Mouse (Mus musculus) liver, embryonic 14.5 days (tissue): Measurements from ENCODE around the gene Ppfibp1. TPM values are rescaled to one million over a fixed set of nuclear protein-coding genes. Genes with fewer than 3 reads are reported as not detected.
A peak's percentile ranks its signal among the peaks of the same experiment; 100 is the strongest.

Experiments
- ATAC-seq: fragments of 200-750 bp; cut with Nextera tagmentation; 2 replicates; pipeline ENCODE4 v1.8.0; 2017; ENCODE audit warnings: moderate number of reproducible peaks, mild to moderate bottlenecking, moderate library complexity; ENCODE audit not compliant: insufficient read depth
- DNase-seq, 3 experiments: peaks; one replicate each; pipeline ENCODE4 v3.0.0-alpha.2; 2012 to 2013; ENCODE audit warnings: low read depth in 3 of 3, low spot score in 3 of 3
- H3K27ac ChIP-seq: fragments of 300-500 bp; sonication (generic); 2 replicates; pipeline ENCODE4 v1.5.1; 2014; ENCODE audit warnings: moderate library complexity, mild to moderate bottlenecking, control low read depth, inconsistent platforms
- H3K27me3 ChIP-seq: fragments of 300-500 bp; sonication (generic); 2 replicates; pipeline ENCODE4 v1.6.1; 2014; ENCODE audit warnings: mild to moderate bottlenecking, low read length, moderate library complexity; ENCODE audit not compliant: control insufficient read depth, insufficient read depth
- H3K36me3 ChIP-seq: fragments of 300-500 bp; sonication (generic); replicated peaks from 2 replicates; pipeline ENCODE4 v1.6.1; 2014; ENCODE audit warnings: low read depth; ENCODE audit not compliant: control insufficient read depth, insufficient read depth
- H3K4me1 ChIP-seq, 2 experiments: fragments of 200-500 bp in 1 of 2; fragments of 300-500 bp in 1 of 2; sonication (generic) in 1 of 2; replicated peaks; 2 replicates each; pipeline ENCODE4 v1.6.1; 2012 to 2014; ENCODE audit warnings: antibody characterized with exemption in 1 of 2, inconsistent platforms in 1 of 2, low read length in 1 of 2; ENCODE audit not compliant: control insufficient read depth in 2 of 2, insufficient read depth in 2 of 2
- H3K4me2 ChIP-seq: fragments of 300-500 bp; sonication (generic); 2 replicates; pipeline ENCODE4 v1.6.1; 2014; ENCODE audit warnings: low read depth, mild to moderate bottlenecking, control low read depth, moderate library complexity
- H3K4me3 ChIP-seq, 2 experiments: fragments of 200-500 bp in 1 of 2; fragments of 300-500 bp in 1 of 2; sonication (generic) in 1 of 2; 2 replicates each; pipeline ENCODE4 v1.5.1; 2012 to 2014; ENCODE audit warnings: low read depth in 2 of 2, low read length in 2 of 2, mild to moderate bottlenecking in 2 of 2, control low read depth in 1 of 2, inconsistent platforms in 1 of 2, moderate library complexity in 1 of 2; ENCODE audit not compliant: insufficient read depth in 1 of 2
- H3K9ac ChIP-seq: fragments of 300-500 bp; sonication (generic); replicated peaks from 2 replicates; pipeline ENCODE4 v1.6.1; 2014; ENCODE audit warnings: mild to moderate bottlenecking, control low read depth, moderate library complexity
- H3K9me3 ChIP-seq: fragments of 300-500 bp; sonication (generic); 2 replicates; pipeline ENCODE4 v1.6.1; 2016; ENCODE audit warnings: low read length, mixed read lengths; ENCODE audit not compliant: control insufficient read depth
- CTCF ChIP-seq: IDR thresholded peaks from 2 replicates; pipeline ENCODE4 v1.5.1; 2016; ENCODE audit warnings: antibody characterized with exemption, low read depth, control low read depth
- EP300 ChIP-seq: IDR thresholded peaks from 2 replicates; pipeline ENCODE4 v1.6.1; 2016; ENCODE audit warnings: antibody characterized with exemption, low read depth
- WGBS: fragments of 180-500 bp; shearing (Covaris S2); extraction: QIAGEN DNeasy Blood & Tissue Kit; methylation state at CpG from one replicate; pipeline ENCODE4 v1.1.7; 2014; ENCODE audit not compliant: insufficient replicate concordance; 5-methylcytosine and 5-hydroxymethylcytosine counted together
- polyA plus RNA-seq, 2 experiments: library from polyadenylated mRNA; depleted of rRNA in 1 of 2; stranded (reverse) in 1 of 2; unstranded in 1 of 2; fragments of >200 nt; fragmentation: Nextera tagmentation in 1 of 2; extraction: Ambion mirVana in 1 of 2; gene quantifications; 2 replicates each; pipeline versions ENCODE4 v1.2.1 to v1.2.3; 2012 to 2014

Ppfibp1 gene
- polyA plus RNA-seq, 2 experiments: 5.2 to 9.1 TPM

DNA sequence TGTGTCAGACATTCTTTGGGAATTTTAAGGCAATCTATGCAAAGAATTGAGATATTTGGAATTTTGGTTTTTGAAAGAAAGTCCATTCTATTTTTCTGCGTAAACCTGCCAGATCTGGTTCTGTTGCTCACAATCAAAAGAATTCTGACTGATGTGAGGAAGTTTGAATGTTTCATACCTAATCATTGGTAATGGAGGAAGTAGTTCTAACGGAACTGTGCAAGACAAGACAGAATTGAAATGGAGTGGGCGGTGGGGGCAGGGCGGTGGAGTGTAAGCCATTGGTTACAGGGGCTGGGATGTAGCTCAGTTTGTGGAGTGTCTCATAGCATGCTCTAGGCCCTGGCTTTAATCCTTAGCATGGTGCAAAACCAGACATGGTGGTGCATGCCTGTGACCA, 16.3 kb upstream of the Ppfibp1 start:
- DNase-seq: no peak
- no peaks in the 10 kb centered on the region for H3K27me3 ChIP-seq
- no peak overlapping the region for H3K4me3 ChIP-seq
- H3K9ac ChIP-seq: no peak overlapping the region
- TF ChIP-seq EP300 (no peak), CTCF (no peak)
- H3K4me1 ChIP-seq: no peaks in the 10 kb centered on the region; a peak in 1 of 4 replicates
- peaks cover 3% of the 10 kb centered on the region for H3K9me3 ChIP-seq
- H3K36me3 ChIP-seq: no peaks in the 10 kb centered on the region
- WGBS: 65% methylated on average over 4 of the region's 4 CpGs
- H3K27ac ChIP-seq: no peak overlapping the region
- H3K4me2 ChIP-seq: no peak overlapping the region
- no peak for ATAC-seq

GRCm38 (mm10) chr6:146874415-146874814, 13.9 kb upstream of the Ppfibp1 start:
- TF ChIP-seq CTCF (no peak), EP300 (no peak)
- Histone ChIP-seq H3K4me3 (no peak overlapping the region), H3K27ac (no peak overlapping the region), H3K9ac (no peak overlapping the region), H3K36me3 (no peaks in the 10 kb centered on the region), H3K9me3 (peaks cover 5% of the 10 kb centered on the region), H3K27me3 (no peaks in the 10 kb centered on the region), H3K4me2 (no peak overlapping the region), H3K4me1 (no peaks in the 10 kb centered on the region; a peak in 1 of 4 replicates)
- no peak for ATAC-seq
- DNase-seq: no peak
- WGBS: 60% methylated on average over 6 of the region's 6 CpGs

DNA sequence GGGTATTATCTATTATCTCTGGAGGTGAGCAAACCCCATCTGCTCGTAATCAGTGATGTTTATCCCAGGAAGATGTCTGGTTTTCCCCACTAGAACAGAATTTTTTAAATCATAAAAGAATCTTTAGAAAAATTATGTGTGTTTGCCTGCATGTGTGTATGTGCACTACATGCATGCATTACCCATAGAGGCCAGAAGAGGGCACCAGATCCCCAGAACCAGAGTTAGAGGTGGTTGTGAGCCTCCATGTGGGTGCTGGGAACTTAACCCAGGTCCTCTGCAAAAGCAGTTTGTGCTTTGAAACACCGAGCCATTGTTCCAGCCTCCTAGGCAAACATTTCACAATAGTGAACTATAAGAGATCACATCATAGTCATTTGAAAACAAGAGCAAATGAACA, 11.5 kb upstream of the Ppfibp1 start:
- H3K9me3 ChIP-seq: peaks cover 5% of the 10 kb centered on the region
- 65% methylated on average over 2 of the region's 2 CpGs for WGBS

DNA sequence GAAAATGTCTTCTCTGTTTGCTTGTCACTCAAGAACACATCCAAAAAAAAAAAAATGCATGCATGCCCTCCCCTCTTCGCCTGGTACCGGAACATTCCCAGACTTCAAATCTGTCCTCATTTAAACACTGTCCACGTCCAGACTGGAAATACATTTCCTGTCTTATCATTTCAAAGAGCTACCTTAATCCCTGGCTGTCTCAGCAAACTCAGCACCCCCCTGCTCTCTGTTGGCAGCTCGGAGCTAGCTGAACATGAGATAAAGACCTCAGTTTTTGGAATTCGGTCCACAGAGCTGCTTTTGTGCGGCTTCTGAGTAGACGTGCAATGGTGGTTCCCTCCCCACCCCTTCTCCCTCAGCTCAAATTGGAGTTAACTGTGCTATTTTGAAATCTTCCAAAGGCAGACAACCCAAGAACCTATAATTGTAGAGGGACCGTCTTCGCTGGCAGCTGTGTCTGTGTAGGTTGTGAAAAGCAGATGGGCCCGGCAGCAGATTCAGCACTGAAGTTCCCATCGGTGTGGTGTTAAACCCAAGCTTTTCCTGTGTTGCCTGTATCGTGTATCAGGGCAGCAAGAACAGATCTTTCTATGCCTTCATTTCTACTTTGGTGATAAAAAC, 10.8 kb upstream of the Ppfibp1 start:
- H3K36me3 ChIP-seq: no peaks in the 10 kb centered on the region
- 78% methylated on average over 12 of the region's 12 CpGs for WGBS
- H3K9ac ChIP-seq: no peak overlapping the region
- no peak overlapping the region for H3K4me3 ChIP-seq
- TF ChIP-seq EP300: no peak
- TF ChIP-seq CTCF: no peak
- no peak for DNase-seq
- no peak for ATAC-seq
- H3K4me2 ChIP-seq: no peak overlapping the region
- peaks cover 5% of the 10 kb centered on the region for H3K9me3 ChIP-seq
- H3K27me3 ChIP-seq: no peaks in the 10 kb centered on the region
- 0 out of 4 replicates have a peak, but pooled peaks cover 0 to 2% of the 10 kb centered on the region in 2 experiments for H3K4me1 ChIP-seq
- no peak overlapping the region for H3K27ac ChIP-seq

More for the DNA sequence above, 11.5 kb upstream of the Ppfibp1 start:
- Histone ChIP-seq H3K4me2 (no peak overlapping the region), H3K9ac (no peak overlapping the region), H3K27ac (no peak overlapping the region), H3K36me3 (no peaks in the 10 kb centered on the region), H3K4me3 (no peak overlapping the region), H3K4me1 (no peaks in the 10 kb centered on the region), H3K27me3 (no peaks in the 10 kb centered on the region)
- DNase-seq (no peak), ATAC-seq (no peak)
- TF ChIP-seq CTCF: peak; percentile 39; the same call in 1 of the 2 replicates
- no peak for TF ChIP-seq EP300

DNA sequence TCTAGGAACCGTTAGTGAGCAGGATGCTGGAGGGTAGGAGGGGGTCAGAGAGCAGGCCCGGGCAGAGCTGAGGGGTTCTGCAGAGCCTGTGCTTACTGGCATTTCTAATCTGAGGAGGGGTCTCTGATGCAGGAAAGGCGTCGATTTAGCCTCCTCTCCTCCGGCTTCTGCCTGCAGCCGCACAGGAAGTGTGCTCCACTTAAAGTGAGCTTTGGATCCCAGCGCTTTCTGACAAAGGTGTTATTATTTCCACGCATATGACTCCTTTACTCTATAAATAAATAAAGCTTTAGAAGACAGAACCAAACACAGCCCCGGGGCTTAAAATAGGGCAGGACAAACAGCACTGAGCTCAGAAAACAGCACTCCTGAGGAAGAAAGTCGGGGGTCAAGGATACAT, 9.4 kb upstream of the Ppfibp1 start:
- no peak overlapping the region for H3K9ac ChIP-seq
- 55% methylated on average over 10 of the region's 10 CpGs for WGBS

More for the DNA sequence above, 9.4 kb upstream of the Ppfibp1 start:
- Histone ChIP-seq H3K27ac (no peak overlapping the region), H3K9me3 (peaks cover 5% of the 10 kb centered on the region), H3K4me3 (no peak overlapping the region), H3K36me3 (no peaks in the 10 kb centered on the region), H3K4me1 (peaks cover 0 to 7% of the 10 kb centered on the region in 2 experiments; a peak in 2 of 4 replicates), H3K27me3 (no peaks in the 10 kb centered on the region), H3K4me2 (no peak overlapping the region)
- ATAC-seq: no peak
- no peak for DNase-seq
- TF ChIP-seq CTCF (no peak), EP300 (no peak)
